Mouse (Mus musculus): ENCODE results near the gene Fuca1. TPM values are rescaled to one million over a fixed set of nuclear protein-coding genes. Genes with fewer than 3 reads are reported as not detected.

Fuca1 gene
- total and polyA plus RNA-seq, 3 experiments, result 26.8 to 48.6 TPM; not detected in 1

DNA sequence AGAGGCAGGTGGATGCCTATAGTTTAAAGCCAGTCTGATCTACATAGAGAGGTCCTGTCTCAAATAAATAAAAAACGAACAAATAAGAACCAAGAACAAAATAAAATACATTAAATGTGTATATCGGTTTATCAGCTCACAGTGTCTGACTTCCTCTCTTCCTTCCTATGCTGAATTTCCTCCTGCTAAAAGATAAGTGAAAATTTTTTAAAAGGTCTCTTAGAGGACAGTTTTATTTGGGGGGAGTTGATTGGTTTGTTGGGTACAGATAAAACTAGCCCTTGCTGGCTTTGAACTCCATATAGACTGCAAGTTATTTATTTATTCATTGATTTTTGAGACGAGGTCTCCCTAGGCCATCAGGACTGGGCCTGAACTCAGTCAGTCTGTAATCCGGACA is 7.1 kb upstream of the Fuca1 start (continued):
- peak; percentile 94 to 96 for TF ChIP-seq EP300 (IDR thresholded peaks at IDR 0.05; ENCODE audit: low read depth in 1 of 2, low read length in 2 of 2)
- no peak for TF ChIP-seq USF1 (IDR thresholded peaks at IDR 0.05; ENCODE audit: low read depth, low read length)
- TF ChIP-seq NELFE (IDR thresholded peaks at IDR 0.05; ENCODE audit: low read depth, low read length), result no peak
- no peak for TF ChIP-seq JUND (IDR thresholded peaks at IDR 0.05; ENCODE audit: low read depth, low read length)
- TF ChIP-seq MAX (IDR thresholded peaks at IDR 0.05; ENCODE audit: low read length), result no peak
- TF ChIP-seq GABPA (IDR thresholded peaks at IDR 0.05; ENCODE audit: low read depth, low read length), result no peak
- TF ChIP-seq MAFK (IDR thresholded peaks at IDR 0.05; ENCODE audit: borderline replicate concordance, low read depth, low read length), result no peak; the same call in 1 of the 2 replicates
- TF ChIP-seq POLR2AphosphoS5 (IDR thresholded peaks at IDR 0.05; ENCODE audit: borderline replicate concordance, low read depth, low read length), result no peak
- no peak for TF ChIP-seq RAD21 (IDR thresholded peaks at IDR 0.05; ENCODE audit: low read depth, low read length)
- TF ChIP-seq ELF1 (IDR thresholded peaks at IDR 0.05; ENCODE audit: low read depth, low read length), result no peak
- TF ChIP-seq MXI1 (IDR thresholded peaks at IDR 0.05; ENCODE audit: low read depth, low read length), result no peak
- no peak; a peak in 1 of 4 replicates for TF ChIP-seq POLR2A (IDR thresholded peaks at IDR 0.05; ENCODE audit: control insufficient read depth in 1 of 2, insufficient read depth in 1 of 2, low read depth in 1 of 2, low read length in 2 of 2, poor library complexity in 1 of 2)
- no peak for TF ChIP-seq POLR2AphosphoS2 (IDR thresholded peaks at IDR 0.05; ENCODE audit: low read length)
- no peak for TF ChIP-seq HCFC1 (IDR thresholded peaks at IDR 0.05; ENCODE audit: low read depth, low read length)
- 0 out of 2 replicates have a peak, but pooled peaks have one; percentile 14 for TF ChIP-seq ZNF384 (IDR thresholded peaks at IDR 0.05; ENCODE audit: low read depth, low read length)
- TF ChIP-seq ETS1 (IDR thresholded peaks at IDR 0.05; ENCODE audit: low read depth, low read length), result peak; percentile 83
- peak; percentile 66; the same call in 1 of the 2 replicates for TF ChIP-seq MYC (IDR thresholded peaks at IDR 0.05; ENCODE audit: low read depth, low read length)
- no peak for TF ChIP-seq ZMIZ1 (IDR thresholded peaks at IDR 0.05; ENCODE audit: low read depth, low read length)
- peak; percentile 97 for TF ChIP-seq GATA1 (IDR thresholded peaks at IDR 0.05; ENCODE audit: low read depth, low read length)
- peak; percentile 89 for TF ChIP-seq SIN3A (IDR thresholded peaks at IDR 0.05; ENCODE audit: low read length)
- TF ChIP-seq NRF1 (IDR thresholded peaks at IDR 0.05; ENCODE audit: insufficient read depth, low read depth, low read length, poor library complexity, severe bottlenecking), result no peak
- TF ChIP-seq ZC3H11A (IDR thresholded peaks at IDR 0.05; ENCODE audit: low read depth, low read length), result no peak
- TF ChIP-seq TCF12 (IDR thresholded peaks at IDR 0.05; ENCODE audit: low read depth, low read length), result peak; percentile 87

DNA sequence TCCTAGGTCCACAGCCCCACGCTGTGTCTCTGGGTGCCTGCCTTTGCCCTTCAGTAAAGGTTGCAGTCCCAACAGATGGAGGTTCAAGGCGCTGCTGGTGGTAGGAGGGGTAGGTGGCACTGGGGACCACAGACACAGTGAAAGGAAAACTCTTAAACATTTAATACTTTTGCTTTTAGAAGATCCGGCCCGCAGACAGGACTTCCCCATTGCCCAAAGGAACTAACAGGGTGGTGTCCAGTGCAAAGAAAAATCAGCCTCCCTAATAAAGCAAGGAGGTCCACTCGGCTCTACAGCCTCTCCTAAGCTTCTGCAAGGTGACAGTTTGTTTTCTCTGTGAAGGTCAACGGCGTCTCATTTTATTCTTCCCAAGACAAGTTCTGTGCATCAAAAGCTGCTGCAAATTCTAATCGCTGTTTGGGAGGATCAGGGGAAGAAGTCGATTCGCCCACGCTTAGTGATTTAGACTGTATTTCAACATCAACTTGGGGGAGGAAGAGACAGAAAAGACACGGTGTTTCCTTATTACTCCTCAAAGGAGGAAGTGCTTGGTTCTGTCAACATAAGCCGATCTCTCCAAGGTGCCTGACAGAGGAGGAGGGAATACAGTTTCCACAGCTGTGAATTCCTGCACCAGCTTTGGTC is 1.8 kb upstream of the Fuca1 start:
- no peaks in the 10 kb centered on the region for H3K27me3 ChIP-seq (ENCODE audit: control insufficient read depth in 1 of 2, insufficient read depth in 2 of 2, low read length in 2 of 2)
- H3K4me1 ChIP-seq (ENCODE audit: control insufficient read depth in 1 of 2, insufficient read depth in 2 of 2, low read length in 2 of 2), result peaks cover 6 to 31% of the 10 kb centered on the region in 2 experiments
- peak overlapping the region; percentile 52 for H3K9ac ChIP-seq (ENCODE audit: control insufficient read depth, low read depth, low read length, poor library complexity, severe bottlenecking)
- H3K4me3 ChIP-seq (ENCODE audit: control insufficient read depth in 1 of 2, insufficient read depth in 1 of 2, low read depth in 2 of 2, low read length in 2 of 2), result peak overlapping the region; percentile 34 to 46
- peaks cover 13% of the 10 kb centered on the region for H3K79me2 ChIP-seq (ENCODE audit: control insufficient read depth, insufficient read depth, low read length, poor library complexity)
- H3K36me3 ChIP-seq (ENCODE audit: control insufficient read depth in 1 of 2, insufficient read depth in 2 of 2, low read length in 2 of 2), result peaks cover 0 to 23% of the 10 kb centered on the region in 2 experiments; a peak in 2 of 4 replicates
- peak overlapping the region; percentile 90 for H3K27ac ChIP-seq (ENCODE audit: control insufficient read depth, low read depth, low read length)
- H3K9me3 ChIP-seq (replicated peaks; ENCODE audit: insufficient read depth, low read length), result no peaks in the 10 kb centered on the region
- peak; percentile 84 for DNase-seq (ENCODE audit: low read depth, low spot score)
- no peak; the same call in 1 of the 2 replicates for TF ChIP-seq MXI1 (IDR thresholded peaks at IDR 0.05; ENCODE audit: low read depth, low read length)
- TF ChIP-seq MYB (IDR thresholded peaks at IDR 0.05; ENCODE audit: low read depth, low read length), result no peak
- TF ChIP-seq ZMIZ1 (IDR thresholded peaks at IDR 0.05; ENCODE audit: low read depth, low read length), result no peak
- no peak for TF ChIP-seq USF1 (IDR thresholded peaks at IDR 0.05; ENCODE audit: low read depth, low read length)
- TF ChIP-seq RAD21 (IDR thresholded peaks at IDR 0.05; ENCODE audit: low read depth, low read length), result no peak
- no peak for TF ChIP-seq KAT2A (conservative IDR thresholded peaks at IDR 0.05; ENCODE audit: low read depth, low read length)
- TF ChIP-seq EP300 (IDR thresholded peaks at IDR 0.05; ENCODE audit: low read depth in 1 of 2, low read length in 2 of 2), result peak; percentile 66 to 67
- TF ChIP-seq MYC (IDR thresholded peaks at IDR 0.05; ENCODE audit: low read depth, low read length), result peak; percentile 48; the same call in 1 of the 2 replicates
- TF ChIP-seq ZC3H11A (IDR thresholded peaks at IDR 0.05; ENCODE audit: low read depth, low read length), result no peak
- TF ChIP-seq SIN3A (IDR thresholded peaks at IDR 0.05; ENCODE audit: low read length), result peak; percentile 84
- TF ChIP-seq RCOR1 (IDR thresholded peaks at IDR 0.05; ENCODE audit: low read depth, low read length), result no peak; the same call in 1 of the 2 replicates
- TF ChIP-seq ETS1 (IDR thresholded peaks at IDR 0.05; ENCODE audit: low read depth, low read length), result no peak; the same call in 1 of the 2 replicates
- TF ChIP-seq POLR2AphosphoS2 (IDR thresholded peaks at IDR 0.05; ENCODE audit: low read length), result no peak
- no peak for TF ChIP-seq TBP (IDR thresholded peaks at IDR 0.05; ENCODE audit: low read depth, low read length)
- TF ChIP-seq ELF1 (IDR thresholded peaks at IDR 0.05; ENCODE audit: low read depth, low read length), result peak; percentile 71; the same call in 1 of the 2 replicates
- TF ChIP-seq CHD2 (IDR thresholded peaks at IDR 0.05; ENCODE audit: low read length), result no peak
- TF ChIP-seq JUND (IDR thresholded peaks at IDR 0.05; ENCODE audit: low read depth, low read length), result no peak
- TF ChIP-seq GABPA (IDR thresholded peaks at IDR 0.05; ENCODE audit: low read depth, low read length), result no peak
- no peak for TF ChIP-seq CTCF (IDR thresholded peaks at IDR 0.05 in 2 of 3, conservative IDR thresholded peaks at IDR 0.05 in 1 of 3; ENCODE audit: control insufficient read depth in 1 of 3, insufficient read depth in 1 of 3, low read depth in 2 of 3, low read length in 3 of 3, poor library complexity in 1 of 3, severe bottlenecking in 1 of 3)
- TF ChIP-seq CHD1 (IDR thresholded peaks at IDR 0.05; ENCODE audit: low read depth, low read length), result no peak
- no peak for TF ChIP-seq BHLHE40 (IDR thresholded peaks at IDR 0.05; ENCODE audit: borderline replicate concordance, low read depth, low read length)
- TF ChIP-seq ZKSCAN1 (IDR thresholded peaks at IDR 0.05; ENCODE audit: low read depth, low read length), result no peak
